Mouse (Mus musculus) forebrain, embryonic 14.5 days (tissue): ENCODE measurements around the gene Prps1. TPM values are rescaled to one million over a fixed set of nuclear protein-coding genes. Genes with fewer than 3 reads are reported as not detected.

ENCODE experiments used
- ATAC-seq: fragments of 200-750 bp; cut with Nextera tagmentation; 2 replicates; pipeline ENCODE4 v1.8.0; 2017; ENCODE audit warnings: mild to moderate bottlenecking, moderate library complexity
- DNase-seq: peaks from one replicate; pipeline ENCODE4 v3.0.0-alpha.2; 2015; ENCODE audit warnings: low spot score
- H3K27ac ChIP-seq: fragments of 300-500 bp; sonication (generic); 2 replicates; pipeline ENCODE4 v1.5.1; 2014; ENCODE audit warnings: low read depth, mild to moderate bottlenecking, control low read depth, low read length, moderate library complexity
- H3K27me3 ChIP-seq: fragments of 300-500 bp; sonication (generic); replicated peaks from 2 replicates; pipeline ENCODE4 v1.6.1; 2014; ENCODE audit warnings: low read length, control low read depth, mixed read lengths; ENCODE audit not compliant: control insufficient read depth, insufficient read depth
- H3K36me3 ChIP-seq: fragments of 300-500 bp; sonication (generic); 2 replicates; pipeline ENCODE4 v1.6.1; 2014; ENCODE audit warnings: low read length, control low read depth; ENCODE audit not compliant: control insufficient read depth, insufficient read depth
- H3K4me1 ChIP-seq: fragments of 300-500 bp; sonication (generic); 2 replicates; pipeline ENCODE4 v1.6.1; 2014; ENCODE audit warnings: antibody characterized with exemption, low read length, control low read depth; ENCODE audit not compliant: control insufficient read depth, insufficient read depth
- H3K4me2 ChIP-seq: fragments of 300-500 bp; sonication (generic); 2 replicates; pipeline ENCODE4 v1.6.1; 2014; ENCODE audit warnings: mild to moderate bottlenecking, control low read depth, low read length
- H3K4me3 ChIP-seq: fragments of 300-500 bp; sonication (generic); 2 replicates; pipeline ENCODE4 v1.5.1; 2014; ENCODE audit warnings: low read depth, low read length, control low read depth
- H3K9ac ChIP-seq: fragments of 300-500 bp; sonication (generic); 2 replicates; pipeline ENCODE4 v1.6.1; 2014; ENCODE audit warnings: mild to moderate bottlenecking, low read length, control low read depth, moderate library complexity
- H3K9me3 ChIP-seq: fragments of 300-500 bp; sonication (generic); replicated peaks from 2 replicates; pipeline ENCODE4 v1.6.1; 2016; ENCODE audit warnings: low read length, control low read depth, mixed read lengths; ENCODE audit not compliant: control insufficient read depth
- WGBS: fragments of 180-500 bp; shearing (Covaris S2); extraction: QIAGEN DNeasy Blood & Tissue Kit; methylation state at CpG from one replicate; pipeline ENCODE4 v1.1.7; 2014; 5-methylcytosine and 5-hydroxymethylcytosine counted together
- polyA plus RNA-seq: library from polyadenylated mRNA; unstranded; fragments of >200 nt; fragmentation: Nextera tagmentation; extraction: Ambion mirVana; gene quantifications from 2 replicates; pipeline ENCODE4 v1.2.1, GENCODE M21; 2014

Prps1 gene
- polyA plus RNA-seq, 1 experiment from 2014 or later = 84.8 TPM

GRCm38 (mm10) chrX:140437906-140438305 lies 18.5 kb upstream of the Prps1 start:
- no peak overlapping the region for H3K9ac ChIP-seq
- DNase-seq (no peak), ATAC-seq (no peak)
- no peaks in the 10 kb centered on the region for H3K9me3 ChIP-seq
- H3K27me3 ChIP-seq = no peaks in the 10 kb centered on the region
- H3K4me2 ChIP-seq = no peak overlapping the region
- H3K36me3 ChIP-seq = no peaks in the 10 kb centered on the region
- H3K27ac ChIP-seq = no peak overlapping the region
- H3K4me1 ChIP-seq = no peaks in the 10 kb centered on the region
- H3K4me3 ChIP-seq = no peak overlapping the region

- 73% methylated on average over 13 of the region's 13 CpGs for WGBS
- no peak for DNase-seq
- no peak overlapping the region for H3K9ac ChIP-seq
- no peaks in the 10 kb centered on the region for H3K36me3 ChIP-seq
- no peak overlapping the region for H3K4me2 ChIP-seq
- H3K4me3 ChIP-seq = no peak overlapping the region
- ATAC-seq = no peak
- H3K27me3 ChIP-seq = no peaks in the 10 kb centered on the region
- H3K4me1 ChIP-seq = no peaks in the 10 kb centered on the region
- no peak overlapping the region for H3K27ac ChIP-seq
- H3K9me3 ChIP-seq = no peaks in the 10 kb centered on the region
These were observed 10.9 kb upstream of the Prps1 start for GRCm38 (mm10) chrX:140445551-140445950.

GRCm38 (mm10) chrX:140450071-140450470 lies 6.3 kb upstream of the Prps1 start:
- H3K4me1 ChIP-seq = no peaks in the 10 kb centered on the region
- 83% methylated on average over 3 of the region's 3 CpGs for WGBS
- no peak overlapping the region for H3K27ac ChIP-seq
- no peaks in the 10 kb centered on the region for H3K36me3 ChIP-seq
- H3K4me2 ChIP-seq = no peak overlapping the region
- H3K27me3 ChIP-seq = no peaks in the 10 kb centered on the region
- H3K4me3 ChIP-seq = no peak overlapping the region
- H3K9me3 ChIP-seq = no peaks in the 10 kb centered on the region
- no peak overlapping the region for H3K9ac ChIP-seq
- no peak for ATAC-seq
- DNase-seq = no peak

- Histone ChIP-seq H3K27me3 (no peaks in the 10 kb centered on the region), H3K36me3 (no peaks in the 10 kb centered on the region), H3K4me2 (peak overlapping the region; percentile 56), H3K4me1 (no peaks in the 10 kb centered on the region), H3K27ac (no peak overlapping the region), H3K9ac (peak overlapping the region; percentile 62), H3K4me3 (peak overlapping the region; percentile 45), H3K9me3 (no peaks in the 10 kb centered on the region)
- peak; percentile 64 for ATAC-seq
- 28% methylated on average over 39 of the region's 39 CpGs for WGBS
- peak; percentile 37 for DNase-seq
These were observed 508 bp downstream of the Prps1 start for GRCm38 (mm10) chrX:140456751-140457491.

- Histone ChIP-seq H3K9me3 (no peaks in the 10 kb centered on the region), H3K4me3 (peak overlapping the region; percentile 45), H3K27ac (no peak overlapping the region), H3K4me2 (peak overlapping the region; percentile 56), H3K4me1 (no peaks in the 10 kb centered on the region), H3K27me3 (no peaks in the 10 kb centered on the region), H3K9ac (peak overlapping the region; percentile 62; the same call in 1 of the 2 replicates), H3K36me3 (no peaks in the 10 kb centered on the region)
- DNase-seq (peak; percentile 18), ATAC-seq (0 out of 2 replicates have a peak, but pooled peaks have one; percentile 16)
- 30% methylated on average over 12 of the region's 12 CpGs for WGBS
These were observed 1.1 kb downstream of the Prps1 start for GRCm38 (mm10) chrX:140457502-140457901.

GRCm38 (mm10) chrX:140478231-140478630 lies 21.8 kb downstream of the Prps1 start:
- DNase-seq (no peak), ATAC-seq (no peak)
- H3K4me3 ChIP-seq = no peak overlapping the region
- WGBS = 91% methylated on average over 6 of the region's 6 CpGs
- H3K27ac ChIP-seq = no peak overlapping the region
- H3K9me3 ChIP-seq = no peaks in the 10 kb centered on the region
- no peak overlapping the region for H3K9ac ChIP-seq
- no peak overlapping the region for H3K4me2 ChIP-seq
- no peaks in the 10 kb centered on the region for H3K27me3 ChIP-seq
- H3K36me3 ChIP-seq = 0 out of 2 replicates have a peak, but pooled peaks cover 4% of the 10 kb centered on the region
- no peaks in the 10 kb centered on the region for H3K4me1 ChIP-seq

- Histone ChIP-seq H3K4me3 (no peak overlapping the region), H3K4me1 (no peaks in the 10 kb centered on the region), H3K9ac (no peak overlapping the region), H3K27ac (no peak overlapping the region), H3K9me3 (no peaks in the 10 kb centered on the region), H3K4me2 (no peak overlapping the region), H3K27me3 (no peaks in the 10 kb centered on the region), H3K36me3 (0 out of 2 replicates have a peak, but pooled peaks cover 4% of the 10 kb centered on the region)
- 54% methylated on average over 4 of the region's 5 CpGs for WGBS
- DNase-seq (peak; percentile 8), ATAC-seq (no peak)
These were observed 22.8 kb downstream of the Prps1 start for GRCm38 (mm10) chrX:140479171-140479570.

GRCm38 (mm10) chrX:140489174-140489573 lies 32.8 kb downstream of the Prps1 start:
- Histone ChIP-seq H3K4me3 (no peak overlapping the region), H3K27ac (no peak overlapping the region), H3K27me3 (no peaks in the 10 kb centered on the region), H3K9ac (no peak overlapping the region), H3K9me3 (no peaks in the 10 kb centered on the region), H3K36me3 (no peaks in the 10 kb centered on the region), H3K4me1 (no peaks in the 10 kb centered on the region), H3K4me2 (no peak overlapping the region)
- ATAC-seq (no peak), DNase-seq (no peak)
- WGBS = 100% methylated on average over 1 of the region's 1 CpGs

GRCm38 (mm10) chrX:140490203-140490602 lies 33.8 kb downstream of the Prps1 start:
- H3K4me1 ChIP-seq = no peaks in the 10 kb centered on the region
- H3K36me3 ChIP-seq = no peaks in the 10 kb centered on the region
- H3K9me3 ChIP-seq = no peaks in the 10 kb centered on the region
- no peaks in the 10 kb centered on the region for H3K27me3 ChIP-seq
- no peak overlapping the region for H3K9ac ChIP-seq
- no peak overlapping the region for H3K27ac ChIP-seq
- H3K4me3 ChIP-seq = no peak overlapping the region
- 83% methylated on average over 3 of the region's 3 CpGs for WGBS
- DNase-seq (no peak), ATAC-seq (no peak)
- no peak overlapping the region for H3K4me2 ChIP-seq
